Mouse (Mus musculus) forebrain, embryonic 16.5 days (tissue): ENCODE data around the gene Lix1l. TPM values are rescaled to one million over a fixed set of nuclear protein-coding genes. Genes with fewer than 3 reads are reported as not detected.
A peak's percentile ranks its signal among the peaks of the same experiment; 100 is the strongest.
"Not testable (repeated sequence)": the region's sequence is repeated elsewhere in the genome, so short reads cannot be mapped to it uniquely, and the experiment has no call there.

ENCODE experiments used
- ATAC-seq: fragments of 200-750 bp; cut with Nextera tagmentation; 2 replicates; pipeline ENCODE4 v1.8.0; 2017; ENCODE audit warnings: mild to moderate bottlenecking, moderate library complexity
- H3K27ac ChIP-seq: fragments of 300-500 bp; sonication (generic); 2 replicates; pipeline ENCODE4 v1.5.1; 2014; ENCODE audit warnings: low read length, control low read depth
- H3K27me3 ChIP-seq: fragments of 300-500 bp; sonication (generic); replicated peaks from 2 replicates; pipeline ENCODE4 v1.6.1; 2014; ENCODE audit warnings: low read length; ENCODE audit not compliant: control insufficient read depth, insufficient read depth
- H3K36me3 ChIP-seq: fragments of 300-500 bp; sonication (generic); 2 replicates; pipeline ENCODE4 v1.6.1; 2014; ENCODE audit not compliant: control insufficient read depth, insufficient read depth
- H3K4me1 ChIP-seq: fragments of 300-500 bp; sonication (generic); replicated peaks from 2 replicates; pipeline ENCODE4 v1.6.1; 2014; ENCODE audit warnings: low read length; ENCODE audit not compliant: control insufficient read depth, insufficient read depth
- H3K4me2 ChIP-seq: fragments of 300-500 bp; sonication (generic); 2 replicates; pipeline ENCODE4 v1.6.1; 2014; ENCODE audit warnings: mild to moderate bottlenecking, low read length, control low read depth
- H3K4me3 ChIP-seq: fragments of 300-500 bp; sonication (generic); replicated peaks from 2 replicates; pipeline ENCODE4 v1.5.1; 2014; ENCODE audit warnings: mild to moderate bottlenecking, low read length, control low read depth
- H3K9ac ChIP-seq: fragments of 300-500 bp; sonication (generic); replicated peaks from 2 replicates; pipeline ENCODE4 v1.6.1; 2014; ENCODE audit warnings: low read depth, low read length, control low read depth
- H3K9me3 ChIP-seq: fragments of 300-500 bp; sonication (generic); 2 replicates; pipeline ENCODE4 v1.6.1; 2016; ENCODE audit warnings: low read length; ENCODE audit not compliant: control insufficient read depth
- WGBS: fragments of 180-500 bp; shearing (Covaris S2); extraction: QIAGEN DNeasy Blood & Tissue Kit; methylation state at CpG from one replicate; pipeline ENCODE4 v1.1.7; 2014; 5-methylcytosine and 5-hydroxymethylcytosine counted together
- polyA plus RNA-seq: library from polyadenylated mRNA; unstranded; fragments of >200 nt; fragmentation: Nextera tagmentation; extraction: Ambion mirVana; gene quantifications from 2 replicates; pipeline ENCODE4 v1.2.1, GENCODE M21; 2015

Lix1l gene
- polyA plus RNA-seq, 1 experiment from 2014 or later = 7.5 TPM

DNA sequence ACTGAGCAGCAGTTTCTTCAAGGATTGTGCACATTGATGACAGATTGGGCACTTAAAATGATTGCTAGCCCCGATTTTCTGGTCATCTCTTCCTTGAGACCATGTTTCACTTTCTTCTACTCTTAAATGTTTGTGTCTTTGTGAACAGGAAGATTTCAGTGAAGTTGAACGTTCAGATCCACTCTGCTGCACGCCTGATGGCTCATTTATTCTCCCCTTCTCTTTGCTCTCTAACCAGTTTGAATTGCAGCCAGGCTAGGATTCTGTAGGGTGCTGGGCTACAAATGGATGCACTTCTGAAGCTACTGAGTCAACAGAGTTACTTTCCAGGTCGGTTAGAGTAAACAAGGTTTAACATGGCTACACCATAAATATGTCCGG, 1.7 kb downstream of the Lix1l start:
- H3K4me1 ChIP-seq = peaks cover 54% of the 10 kb centered on the region

DNA sequence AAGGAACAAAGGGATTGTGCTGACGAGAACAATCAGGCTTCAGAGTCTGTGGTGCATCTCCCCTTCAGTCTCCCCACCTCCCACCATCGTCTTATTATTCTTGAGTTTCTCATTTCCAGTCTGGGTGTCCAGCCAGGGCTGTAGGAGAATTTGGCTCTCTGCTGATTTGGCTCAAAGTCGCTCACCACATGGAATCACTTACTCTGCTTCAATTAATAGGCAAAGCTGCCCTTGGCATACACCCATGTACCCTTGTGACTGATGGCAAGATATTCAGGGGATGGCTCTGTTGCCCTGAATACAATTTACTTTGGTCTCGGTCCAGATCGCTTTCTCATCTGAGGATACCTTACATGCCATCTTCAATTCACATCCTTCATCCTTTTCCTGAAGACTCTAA, 2.4 kb downstream of the Lix1l start:
- Histone ChIP-seq H3K36me3 (no peaks in the 10 kb centered on the region), H3K4me1 (peaks cover 50% of the 10 kb centered on the region), H3K27ac (peak overlapping the region; percentile 96), H3K27me3 (no peaks in the 10 kb centered on the region), H3K4me3 (peak overlapping the region; percentile 81), H3K9me3 (no peaks in the 10 kb centered on the region), H3K4me2 (peak overlapping the region; percentile 62), H3K9ac (peak overlapping the region; percentile 87)
- 29% methylated on average over 5 of the region's 5 CpGs for WGBS
- no peak for ATAC-seq

More for the DNA sequence above, 1.7 kb downstream of the Lix1l start:
- H3K4me2 ChIP-seq = peak overlapping the region; percentile 62
- H3K4me3 ChIP-seq = peak overlapping the region; percentile 81
- H3K9me3 ChIP-seq = no peaks in the 10 kb centered on the region
- H3K36me3 ChIP-seq = no peaks in the 10 kb centered on the region
- H3K9ac ChIP-seq = peak overlapping the region; percentile 87
- H3K27ac ChIP-seq = peak overlapping the region; percentile 96
- no peaks in the 10 kb centered on the region for H3K27me3 ChIP-seq
- WGBS = 33% methylated on average over 5 of the region's 5 CpGs
- ATAC-seq = no peak

DNA sequence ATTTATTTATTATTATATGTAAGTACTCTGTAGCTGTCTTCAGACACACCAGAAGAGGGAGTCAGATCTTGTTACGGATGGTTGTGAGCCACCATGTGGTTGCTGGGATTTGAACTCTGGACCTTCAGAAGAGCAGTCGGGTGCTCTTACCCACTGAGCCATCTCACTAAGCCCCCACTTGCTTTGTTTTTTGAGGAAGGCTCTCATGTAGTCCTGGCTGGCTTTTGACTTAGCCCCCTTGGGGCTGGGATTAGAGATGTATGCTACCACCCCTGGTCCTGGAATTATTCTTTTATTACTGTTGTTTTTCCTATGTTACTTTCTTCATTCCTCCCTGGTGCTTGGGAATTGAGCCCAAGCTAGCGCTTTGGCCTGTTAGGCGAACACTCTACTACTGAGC, 5.1 kb downstream of the Lix1l start:
- H3K4me1 ChIP-seq = peaks cover 32% of the 10 kb centered on the region
- not testable (repeated sequence) for H3K9ac ChIP-seq, ATAC-seq, H3K4me3 ChIP-seq, H3K27ac ChIP-seq, H3K36me3 ChIP-seq, H3K4me2 ChIP-seq, H3K9me3 ChIP-seq, H3K27me3 ChIP-seq
- WGBS = 88% methylated on average over 3 of the region's 4 CpGs

DNA sequence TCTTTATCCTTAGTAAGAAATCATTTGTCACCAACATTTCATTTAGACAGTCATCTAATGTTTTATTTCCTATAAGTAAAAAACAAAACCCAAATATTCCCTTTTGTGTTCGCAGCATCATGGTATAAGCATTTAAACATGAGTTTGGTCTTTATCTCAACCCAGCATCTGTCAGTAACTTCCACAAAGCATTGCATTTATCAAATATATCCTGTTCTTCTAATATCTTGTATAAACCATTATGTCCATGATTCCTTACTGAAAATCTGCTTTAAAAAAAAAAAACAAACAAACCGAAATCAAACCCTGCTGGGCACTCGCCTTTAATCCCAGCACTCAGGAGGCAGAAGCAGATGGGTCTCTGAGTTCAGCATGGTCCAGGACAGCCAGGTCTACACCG, 5.7 kb downstream of the Lix1l start:
- H3K36me3 ChIP-seq = no peaks in the 10 kb centered on the region
- no peak overlapping the region for H3K4me3 ChIP-seq
- H3K27me3 ChIP-seq = no peaks in the 10 kb centered on the region
- ATAC-seq = no peak
- H3K27ac ChIP-seq = no peak overlapping the region
- no peak overlapping the region for H3K4me2 ChIP-seq
- WGBS = 94% methylated on average over 4 of the region's 4 CpGs
- H3K4me1 ChIP-seq = peaks cover 32% of the 10 kb centered on the region
- no peak overlapping the region for H3K9ac ChIP-seq
- H3K9me3 ChIP-seq = no peaks in the 10 kb centered on the region

DNA sequence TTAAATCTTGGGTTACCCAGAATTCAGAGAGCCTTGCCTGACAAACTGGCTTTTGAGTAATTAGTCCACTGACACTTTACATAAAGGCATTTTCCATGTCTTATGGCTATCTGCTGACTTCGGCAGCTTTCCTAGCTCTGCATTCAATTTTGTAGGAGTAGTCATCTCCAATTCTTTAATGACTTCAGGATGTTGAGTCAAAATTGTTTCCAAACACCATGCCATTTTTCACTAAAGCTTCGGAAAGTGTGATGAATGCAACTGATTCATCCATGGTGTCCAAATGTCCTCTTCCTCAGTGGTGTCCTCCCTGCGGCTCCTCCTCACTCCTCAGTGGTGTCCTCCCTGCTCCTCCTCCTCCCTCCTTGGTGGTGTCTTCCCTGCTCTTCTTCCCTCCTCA, 17.0 kb downstream of the Lix1l start:
- Histone ChIP-seq H3K27ac (no peak overlapping the region), H3K4me2 (no peak overlapping the region), H3K9ac (no peak overlapping the region), H3K9me3 (no peaks in the 10 kb centered on the region), H3K27me3 (no peaks in the 10 kb centered on the region), H3K4me1 (no peaks in the 10 kb centered on the region), H3K4me3 (no peak overlapping the region), H3K36me3 (peaks cover 20% of the 10 kb centered on the region)
- WGBS = 97% methylated on average over 3 of the region's 3 CpGs
- ATAC-seq = no peak

DNA sequence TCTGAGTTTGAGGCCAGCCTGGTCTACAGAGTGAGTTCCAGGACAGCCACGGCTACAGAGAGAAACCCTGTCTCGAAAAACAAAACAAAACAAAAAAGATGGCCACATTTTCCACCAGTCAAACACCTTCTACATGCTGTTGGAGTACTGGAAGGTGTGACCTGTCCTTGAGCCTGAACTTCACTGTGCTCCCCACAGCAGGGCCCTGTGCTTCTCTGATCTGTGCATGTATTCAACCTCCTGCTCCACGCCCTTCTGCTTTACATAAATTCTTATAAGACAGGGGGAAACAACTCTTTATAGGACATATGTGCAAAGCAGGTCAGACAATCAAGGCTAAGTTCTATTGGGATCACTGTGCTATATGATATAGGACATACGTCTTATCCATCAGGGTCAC, 22.3 kb downstream of the Lix1l start:
- ATAC-seq = no peak

DNA sequence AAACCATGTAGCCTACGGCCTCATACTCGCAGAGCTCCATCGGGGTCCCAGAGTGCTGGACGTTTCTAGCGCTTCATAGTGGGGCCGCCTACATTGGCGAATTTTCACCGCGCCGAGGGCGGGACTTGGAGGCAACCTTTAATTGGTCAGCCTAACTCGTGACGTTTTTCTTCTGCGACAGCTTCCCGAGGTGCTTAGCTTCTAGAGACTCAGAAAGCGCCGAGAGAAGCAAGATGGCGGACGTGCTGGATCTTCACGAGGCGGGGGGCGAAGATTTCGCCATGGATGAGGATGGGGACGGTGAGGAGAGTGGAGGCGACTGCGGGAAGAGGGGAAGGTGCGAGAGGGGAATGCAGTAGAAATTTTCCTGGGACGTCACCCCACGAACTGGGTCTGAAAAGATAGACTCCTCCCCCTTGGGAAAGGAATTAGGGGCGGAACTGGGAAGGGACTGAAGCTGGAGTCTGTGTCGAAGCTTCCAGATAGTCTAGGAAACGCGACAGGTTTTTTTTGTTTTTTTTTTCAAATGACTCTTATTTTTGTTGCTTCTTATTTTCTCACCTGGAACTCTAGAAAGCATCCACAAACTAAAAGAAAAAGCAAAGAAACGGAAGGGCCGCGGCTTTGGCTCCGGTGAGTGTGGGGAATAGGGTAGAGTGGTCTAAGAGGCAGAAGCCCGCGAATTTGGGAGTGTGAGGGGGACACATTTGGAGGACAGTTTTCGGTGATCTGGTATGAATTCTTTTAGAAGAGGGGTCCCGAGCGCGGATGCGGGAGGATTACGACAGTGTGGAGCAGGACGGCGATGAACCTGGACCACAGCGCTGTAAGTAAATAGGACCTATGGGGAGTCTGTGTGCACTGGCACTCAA, 29.0 kb downstream of the Lix1l start, which contains the start of gene Rbm8a:
Gene Rbm8a (plus strand): TSS at position 205 of the 872 bp plus-strand sequence.
- Histone ChIP-seq H3K4me3 (peak within 1 kb of the TSS; percentile 75), H3K36me3 (peaks cover 4% of the 10 kb centered on the region; the same call in 1 of the 2 replicates), H3K4me1 (peaks cover 18% of the 10 kb centered on the region), H3K27me3 (no peaks in the 10 kb centered on the region), H3K4me2 (peak within 1 kb of the TSS; percentile 76), H3K9me3 (no peaks in the 10 kb centered on the region), H3K9ac (peak within 1 kb of the TSS; percentile 79), H3K27ac (peak within 1 kb of the TSS; percentile 81)
- WGBS = under 1% methylated on average over 48 of the region's 48 CpGs
- peak; percentile 94 for ATAC-seq

More for the DNA sequence above, 22.3 kb downstream of the Lix1l start:
- no peak overlapping the region for H3K27ac ChIP-seq
- no peak overlapping the region for H3K4me3 ChIP-seq
- no peak overlapping the region for H3K4me2 ChIP-seq
- 91% methylated on average over 4 of the region's 4 CpGs for WGBS
- H3K4me1 ChIP-seq = no peaks in the 10 kb centered on the region
- no peaks in the 10 kb centered on the region for H3K27me3 ChIP-seq
- peaks cover 15% of the 10 kb centered on the region for H3K36me3 ChIP-seq
- no peaks in the 10 kb centered on the region for H3K9me3 ChIP-seq
- H3K9ac ChIP-seq = no peak overlapping the region

DNA sequence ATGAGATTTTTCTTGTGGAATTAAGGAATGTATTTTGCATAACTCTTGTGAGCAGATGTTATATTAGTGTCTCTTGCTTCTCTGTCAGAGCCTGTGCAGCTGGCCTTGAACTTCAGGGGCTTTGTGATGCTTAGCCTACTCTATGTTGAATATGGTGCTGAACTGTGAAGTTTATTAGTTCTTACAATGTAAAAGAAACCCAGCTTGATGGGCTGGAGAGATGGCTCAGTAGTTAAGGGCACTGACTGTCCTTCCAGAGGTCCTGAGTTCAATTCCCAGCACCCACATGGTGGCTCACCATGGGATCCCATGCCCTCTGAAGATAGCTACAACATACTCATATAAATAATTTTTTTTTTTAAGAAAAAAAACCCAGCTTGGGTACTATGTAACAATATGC, 31.1 kb downstream of the Lix1l start:
- Histone ChIP-seq H3K27me3 (no peaks in the 10 kb centered on the region), H3K36me3 (peaks cover 2% of the 10 kb centered on the region; the same call in 1 of the 2 replicates), H3K4me3 (no peak overlapping the region), H3K27ac (no peak overlapping the region), H3K4me2 (no peak overlapping the region), H3K9ac (no peak overlapping the region), H3K4me1 (peaks cover 32% of the 10 kb centered on the region), H3K9me3 (no peaks in the 10 kb centered on the region)
- ATAC-seq = no peak

DNA sequence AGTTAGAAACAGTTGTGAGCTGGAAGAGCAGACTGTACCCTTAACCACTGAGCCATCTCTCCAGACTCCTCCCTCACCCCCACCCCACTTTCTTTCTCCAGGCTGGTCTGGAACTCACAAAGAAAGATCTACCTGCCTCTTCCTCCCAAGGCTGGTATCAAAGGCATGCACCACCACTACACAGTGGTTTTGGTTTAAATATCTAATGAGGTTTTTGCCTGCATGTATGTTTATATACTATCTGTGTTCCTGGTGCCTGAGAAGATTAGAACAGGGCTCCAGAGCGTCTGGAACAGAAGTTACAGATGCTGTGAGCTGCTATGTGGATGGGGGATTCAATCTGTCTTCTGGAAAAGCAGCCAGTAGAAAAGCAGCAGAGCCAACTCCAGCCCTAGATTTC, 33.1 kb downstream of the Lix1l start:
- H3K4me3 ChIP-seq = no peak overlapping the region
- H3K9me3 ChIP-seq = no peaks in the 10 kb centered on the region
- no peak overlapping the region for H3K4me2 ChIP-seq
- H3K27ac ChIP-seq = no peak overlapping the region
- H3K27me3 ChIP-seq = no peaks in the 10 kb centered on the region
- 57% methylated on average over 1 of the region's 1 CpGs for WGBS
- peaks cover 31% of the 10 kb centered on the region for H3K4me1 ChIP-seq
- peaks cover 11% of the 10 kb centered on the region for H3K36me3 ChIP-seq
- no peak for ATAC-seq
- no peak overlapping the region for H3K9ac ChIP-seq
